Mouse (Mus musculus) pancreas, adult 10 weeks (tissue): Measurements from ENCODE around the gene Vmn1r41. TPM values are rescaled to one million over a fixed set of nuclear protein-coding genes. Genes with fewer than 3 reads are reported as not detected.

ENCODE experiments used
- polyA plus RNA-seq: library from polyadenylated mRNA; stranded (reverse); fragments of 350-450 nt; fragmentation: Illumina TruSeq; extraction: RNeasy Lipid Tissue Mini Kit (QIAGEN cat#74804); gene quantifications from one replicate; pipeline ENCODE4 v1.2.3, GENCODE M21; 2015; ENCODE audit warnings: low read depth, low replicate concordance; ENCODE audit not compliant: insufficient read depth

Vmn1r41 gene
- not detected for polyA plus RNA-seq

DNA sequence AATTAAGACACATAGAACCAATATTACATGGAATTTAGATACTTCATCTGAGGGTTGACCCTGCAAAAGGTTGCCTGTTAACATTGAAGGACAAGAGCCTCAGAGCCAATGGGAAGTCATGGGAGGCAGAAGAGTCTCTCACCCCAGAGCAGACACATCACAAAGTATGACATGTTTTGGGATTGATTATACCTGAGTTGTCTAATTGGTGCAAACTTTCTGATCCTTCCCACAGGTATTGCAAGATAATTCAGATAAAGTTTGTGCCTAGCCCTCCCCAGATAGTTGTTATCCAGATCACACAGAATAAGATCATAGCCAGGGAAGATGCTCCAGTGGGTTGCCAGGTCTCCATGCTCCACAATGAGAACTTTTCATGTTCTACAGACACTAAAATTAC lies at the start of gene Vmn1r41:
Vmn1r41 (plus strand) TSS at position 301 of the 400 bp plus-strand sequence.

DNA sequence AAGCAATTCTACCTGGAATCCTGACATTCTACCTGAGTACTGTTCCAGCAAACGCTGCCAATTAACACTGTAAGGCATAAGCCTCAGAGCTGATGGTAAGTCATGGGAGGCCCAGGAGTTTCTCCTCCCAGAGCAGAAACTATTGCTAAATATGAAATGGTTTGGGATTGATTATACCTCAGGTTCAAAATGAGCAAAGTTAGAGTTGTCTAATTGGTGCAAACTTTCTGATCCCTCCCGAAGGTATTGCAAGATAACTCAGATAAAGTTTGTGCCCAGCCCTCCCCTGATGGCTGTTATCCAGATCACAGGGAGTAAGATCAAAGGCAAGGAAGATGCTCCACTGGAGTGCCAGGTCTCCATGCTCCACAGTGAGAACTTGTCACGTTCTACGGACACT lies 33.3 kb upstream of the Vmn1r41 start, which contains the start of gene Vmn1r40:
Vmn1r40 (plus strand) TSS at position 301 of the 400 bp plus-strand sequence.

Other genes starting within 250 kb of the Vmn1r41 start
- 1.6 TPM for gene Chchd6, start 145.1 kb upstream of the Vmn1r41 start, polyA plus RNA-seq
- 1.0 TPM for gene Txnrd3, start 96.8 kb upstream of the Vmn1r41 start, polyA plus RNA-seq
- gene Vmn1r40, start 33.2 kb upstream of the Vmn1r41 start, polyA plus RNA-seq = not detected
- gene Vmn1r42, start 135.6 kb downstream of the Vmn1r41 start, polyA plus RNA-seq = not detected
- gene Vmn1r43, start 135.6 kb downstream of the Vmn1r41 start, polyA plus RNA-seq = not detected
- not detected for gene Vmn1r44, start 142.9 kb downstream of the Vmn1r41 start, polyA plus RNA-seq
- not detected for gene Vmn1r45, start 199.8 kb downstream of the Vmn1r41 start, polyA plus RNA-seq
- gene Vmn1r46, start 228.5 kb downstream of the Vmn1r41 start, polyA plus RNA-seq = not detected